Mouse (Mus musculus) T-cell, adult 2 months (primary cell): Measurements from ENCODE around the gene Radil.

Experiments
- DNase-seq: peaks from one replicate; pipeline ENCODE4 v3.0.0; 2022; ENCODE audit warnings: low spot score

Gene Radil

DNA sequence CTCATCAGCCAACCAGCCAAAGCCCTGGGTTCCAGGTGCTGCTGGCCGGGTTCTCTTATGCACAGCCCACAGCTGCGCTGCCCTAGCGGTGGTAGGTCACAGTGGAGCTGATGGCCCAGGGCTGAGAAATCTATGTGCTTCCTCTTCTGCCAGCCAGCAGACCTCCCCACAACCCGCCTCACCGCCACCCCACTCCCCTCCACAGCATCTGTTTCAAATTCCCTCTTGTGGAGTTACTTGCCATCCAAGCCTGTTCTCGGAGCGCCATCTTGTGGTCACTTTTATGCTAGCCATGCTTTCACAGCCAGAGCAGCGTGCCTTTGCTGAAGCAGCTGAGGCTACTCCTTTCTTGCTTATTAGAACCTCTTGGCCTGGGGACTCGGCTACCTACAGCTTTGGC lies 102.8 kb downstream of the Radil start:
- peak; percentile 89 for DNase-seq

DNA sequence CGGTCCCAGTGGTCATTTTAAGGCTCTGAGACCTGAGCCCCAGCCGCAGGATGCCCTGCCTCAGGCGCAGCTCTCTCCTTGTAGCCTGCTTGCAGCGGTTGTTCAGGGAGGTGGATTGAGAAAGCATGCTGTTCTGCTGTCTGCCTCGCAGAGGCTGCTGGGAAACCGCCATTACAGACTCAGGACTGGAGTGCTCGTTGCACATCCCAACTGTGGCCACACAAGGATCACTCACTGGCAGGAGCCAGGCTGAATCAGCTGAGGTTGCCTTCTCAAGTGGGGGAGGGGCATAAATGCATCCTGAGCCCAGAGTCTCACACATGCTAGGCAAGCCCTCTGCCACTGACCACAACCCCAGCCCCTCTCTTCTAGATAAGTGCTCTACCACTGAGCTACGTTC lies 105.2 kb downstream of the Radil start:
- no peak for DNase-seq

DNA sequence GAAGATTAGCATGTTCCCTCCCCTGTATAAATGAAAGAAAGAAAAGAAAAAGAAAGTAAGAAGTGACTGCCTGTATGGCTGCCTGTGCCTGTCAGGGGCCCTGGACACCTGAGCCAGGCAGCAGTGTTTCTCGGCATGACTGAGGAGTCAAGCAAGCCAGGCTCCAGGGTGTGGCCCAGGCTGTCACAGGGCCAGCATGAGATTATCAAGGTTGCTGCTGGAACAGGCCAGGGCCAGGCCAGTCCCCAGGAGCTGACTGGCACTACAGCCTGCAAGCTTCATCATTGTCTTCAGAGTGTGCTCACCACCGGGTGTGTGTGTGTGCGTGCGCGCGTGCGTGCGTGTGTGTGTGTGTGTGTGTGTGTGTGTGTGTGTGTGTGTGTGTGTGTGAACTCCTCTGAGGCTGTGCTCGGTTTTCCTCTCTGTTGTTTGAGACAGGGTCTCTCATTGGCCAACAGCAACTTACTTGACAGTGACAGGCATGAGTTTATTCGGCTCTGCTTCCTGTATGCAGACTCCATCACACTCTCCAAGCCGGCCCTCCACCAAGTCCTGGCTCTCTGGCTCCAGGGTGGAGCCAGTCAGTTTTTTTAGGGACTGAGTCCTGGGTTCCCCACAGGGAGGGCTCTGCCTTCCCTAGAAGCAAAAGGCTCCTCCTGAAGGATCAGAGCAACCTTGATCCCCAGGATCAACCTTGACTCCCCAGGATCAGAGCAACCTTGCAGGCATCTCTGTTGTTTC lies 105.9 kb downstream of the Radil start:
- no peak for DNase-seq

DNA sequence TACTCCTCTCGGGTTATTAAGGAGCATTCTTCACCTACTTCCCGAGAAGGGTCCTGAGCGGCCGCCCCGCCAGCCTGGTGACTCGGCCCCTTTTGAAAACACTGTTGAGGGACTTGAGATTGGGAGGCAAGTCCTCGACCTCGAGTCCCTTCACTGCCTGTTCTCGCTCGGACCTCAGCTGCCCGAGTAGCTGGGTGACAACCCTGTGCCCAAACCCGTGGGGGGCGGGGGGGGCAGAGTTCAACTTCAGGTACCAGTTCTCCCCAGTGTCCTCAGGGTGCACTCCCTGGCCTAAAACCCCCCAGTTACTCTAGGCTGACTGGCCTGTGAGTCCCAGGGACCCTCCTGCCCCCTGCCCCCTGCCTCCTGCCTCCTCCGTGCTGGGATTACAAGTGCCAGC lies 106.9 kb downstream of the Radil start:
- no peak for DNase-seq

DNA sequence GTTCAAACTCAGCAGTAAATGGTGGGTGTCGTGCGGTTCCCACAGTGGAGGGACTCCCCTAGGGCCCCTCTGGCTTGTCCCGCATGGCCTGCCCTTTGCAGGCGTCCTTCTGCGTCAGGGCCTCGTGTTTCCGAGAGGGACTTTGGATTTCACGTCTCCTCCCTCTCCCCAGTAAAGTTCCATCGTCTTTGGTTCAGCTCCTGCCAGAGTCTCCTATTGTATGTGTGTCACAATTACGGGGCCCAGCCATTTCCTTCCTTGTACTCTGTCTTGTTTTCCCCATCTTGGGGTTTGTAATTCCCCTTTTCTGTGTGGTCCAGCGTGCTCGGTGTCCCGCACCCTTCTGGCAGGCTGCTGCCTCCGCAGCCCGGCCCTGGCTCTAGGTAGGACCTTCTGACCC lies 107.4 kb downstream of the Radil start:
- no peak for DNase-seq

DNA sequence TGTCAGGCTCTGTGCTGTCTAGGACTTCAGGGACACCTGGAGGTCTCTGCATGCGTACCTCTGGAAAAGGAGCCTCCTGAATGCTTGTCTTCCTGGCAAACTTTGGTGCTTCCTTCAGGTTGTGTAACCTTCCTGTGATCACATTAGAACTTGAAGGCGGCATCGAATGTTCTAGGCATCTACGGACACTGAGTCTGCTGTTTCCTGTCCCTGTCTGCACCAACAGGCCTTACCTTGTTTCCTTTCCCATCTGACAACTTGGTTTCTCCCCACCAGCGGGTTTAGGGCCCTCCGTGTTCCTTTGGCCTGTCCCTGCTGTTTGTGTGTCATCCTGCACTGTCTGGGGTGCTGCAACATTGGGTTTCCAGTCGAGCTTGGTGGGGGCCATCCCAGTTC lies 108.9 kb downstream of the Radil start:
- no peak for DNase-seq

DNA sequence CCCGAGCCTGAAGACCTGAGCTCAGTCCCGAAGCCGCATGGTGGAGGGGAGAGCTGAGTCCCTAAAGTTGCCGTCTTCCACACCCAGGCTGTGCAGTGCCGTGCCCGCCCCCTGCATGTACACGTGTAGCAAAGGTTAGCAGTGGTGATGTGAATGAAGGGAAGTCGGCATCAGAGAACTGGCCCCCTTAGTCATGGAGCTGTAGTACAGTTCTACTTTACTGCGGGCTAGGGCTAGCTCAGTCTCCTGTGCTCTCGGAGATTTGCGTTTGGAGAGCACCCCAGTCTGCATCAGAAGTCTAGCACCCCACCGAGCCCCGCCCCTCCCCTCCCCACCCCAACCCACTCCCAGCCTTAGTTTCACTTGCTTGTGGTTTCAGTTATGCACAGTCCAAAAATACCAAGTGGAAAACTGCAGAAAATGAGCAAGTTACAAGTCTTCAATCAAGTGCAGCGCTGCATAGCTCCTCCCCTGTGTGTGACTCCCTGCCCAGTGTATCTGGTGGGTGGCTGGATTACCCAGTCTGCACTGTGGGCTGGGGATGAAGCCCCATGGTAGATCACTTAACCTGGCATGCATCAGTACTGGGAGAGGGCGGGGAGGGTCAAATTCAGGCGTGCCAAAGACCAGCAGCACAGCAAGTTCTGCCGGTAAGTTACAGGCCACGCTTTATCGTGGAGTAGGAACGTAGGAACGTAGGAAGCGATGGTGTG lies 109.4 kb downstream of the Radil start:
- peak; percentile 56 for DNase-seq

DNA sequence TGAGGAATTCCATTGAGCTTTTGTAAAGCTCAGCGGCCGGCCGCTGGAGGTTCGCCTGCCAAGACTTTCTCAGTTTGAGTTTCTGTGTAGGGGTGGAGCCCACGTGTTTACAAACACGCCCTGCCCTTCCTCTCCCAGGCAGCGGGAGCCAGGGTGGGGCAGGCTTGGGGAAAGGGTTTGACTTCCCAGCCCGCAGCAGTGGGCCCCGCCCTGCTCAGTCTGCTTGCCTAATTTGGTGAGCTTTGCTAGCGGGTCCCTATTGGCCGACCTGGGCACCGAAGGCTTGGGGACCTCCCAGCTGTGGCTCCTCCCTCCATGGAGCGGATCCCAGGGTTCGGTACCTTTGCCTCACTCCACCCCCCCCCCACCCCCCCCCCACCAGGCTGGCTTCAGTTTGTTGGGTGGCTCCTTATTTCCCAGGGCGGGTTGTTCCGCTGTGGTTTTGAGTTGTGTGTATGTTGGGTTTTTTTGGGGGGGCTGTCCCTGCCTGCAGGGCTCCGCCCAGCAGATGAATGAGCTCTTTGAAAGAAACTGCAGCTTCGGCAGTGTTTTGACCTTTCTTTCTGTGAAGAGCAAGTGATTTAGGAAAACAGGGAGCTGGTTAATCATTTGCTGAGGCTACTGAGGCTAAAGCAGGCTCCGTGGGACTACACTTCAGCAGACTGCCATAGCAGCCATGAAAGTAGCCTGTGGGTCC lies 110.3 kb downstream of the Radil start:
- peak; percentile 92 for DNase-seq

DNA sequence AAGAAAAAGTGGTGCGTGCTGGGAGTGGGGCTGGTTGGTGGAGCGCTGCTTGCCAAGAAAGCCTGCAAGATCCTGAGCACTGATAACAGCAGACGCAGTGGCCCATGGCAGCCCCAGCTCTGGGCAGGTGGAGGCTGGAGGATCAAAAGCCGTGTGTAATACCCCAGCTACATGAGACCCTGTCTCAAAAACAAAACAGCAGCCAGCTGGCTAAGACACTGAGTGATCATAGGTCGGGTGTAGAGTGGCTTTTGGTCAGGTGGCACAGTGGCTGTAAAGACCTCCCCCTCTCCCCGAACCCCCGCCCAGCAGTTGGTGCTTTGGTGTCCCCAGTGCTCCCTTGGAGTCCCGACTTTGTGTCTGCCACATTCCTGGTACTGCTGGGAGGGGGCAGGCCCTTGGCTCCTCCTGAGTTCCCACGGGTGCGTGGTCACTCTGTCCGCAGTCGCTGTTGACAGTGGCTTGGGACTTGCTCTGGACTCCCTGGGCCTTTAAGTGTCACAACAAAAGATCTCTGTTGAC lies 110.9 kb downstream of the Radil start:
- peak; percentile 67 for DNase-seq

DNA sequence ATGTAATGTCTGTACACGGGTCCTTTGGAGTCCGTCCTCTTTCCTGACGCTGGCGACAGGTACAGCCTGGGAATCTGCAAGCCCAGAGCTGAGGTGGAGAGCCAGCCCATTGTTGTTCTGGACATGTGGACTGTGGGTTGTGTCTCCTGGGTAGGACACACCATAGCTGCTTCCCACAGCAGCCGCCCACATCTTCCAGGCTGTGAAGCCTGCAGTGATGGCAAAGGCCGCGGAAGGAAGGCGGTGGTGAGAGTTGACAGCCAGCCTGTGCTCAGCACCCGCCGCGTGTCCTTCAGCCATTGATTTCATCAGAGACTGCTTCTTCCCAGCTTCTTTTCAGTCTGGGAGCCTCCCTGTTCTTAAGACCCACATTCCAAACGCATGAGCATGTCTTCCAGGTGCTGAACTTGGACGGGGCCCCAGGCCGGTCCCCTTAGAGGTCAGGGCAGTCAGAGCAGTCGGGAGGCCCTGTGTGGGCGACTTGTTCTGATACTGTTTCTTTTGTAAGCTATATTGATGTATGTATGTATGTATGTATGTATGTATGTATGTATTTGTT lies 112.4 kb downstream of the Radil start:
- no peak for DNase-seq

DNA sequence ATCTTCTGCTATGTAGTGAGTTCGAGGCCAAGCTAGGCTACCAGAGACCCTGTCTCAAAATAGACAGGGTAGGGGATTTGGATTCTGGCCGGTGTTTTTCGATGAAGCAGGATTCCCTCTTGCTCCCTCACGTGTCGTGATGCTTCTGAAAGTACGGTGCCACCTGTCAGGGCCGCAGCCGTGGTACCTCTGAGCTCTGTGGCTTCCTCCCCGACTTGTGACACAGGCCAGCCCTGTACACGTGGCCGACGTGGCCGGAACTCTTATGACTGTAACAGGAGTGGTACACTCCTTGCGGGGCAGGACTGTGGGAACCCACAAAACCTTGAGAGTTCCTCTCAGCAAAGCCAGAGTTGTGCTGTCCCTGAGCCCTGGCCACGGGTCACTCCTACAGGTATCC lies 115.2 kb downstream of the Radil start:
- peak; percentile 62 for DNase-seq
